In genomic region chr13:10332762-10333161, GRCm38 (mm10) we compare ENCODE assay signal across 33 mouse cellular contexts. TPM values are rescaled to one million over a fixed set of nuclear protein-coding genes. Genes with fewer than 3 reads are reported as not detected.
"Had no signal": no experiment of that assay in that cellular context is flagged by ENCODE, and none has a peak within 500 bp of the region (broad histone marks: within the 10 kb centered on the region; RNA-seq: fewer than 3 reads in every experiment).

No protein-coding gene starts in this region.

- ATAC-seq: liver, embryonic 12.5 days; liver, postnatal 0 days; lung, postnatal 0 days; midbrain, embryonic 13.5 days; midbrain, embryonic 15.5 days; midbrain, embryonic 16.5 days had no signal

- H3K4me3 ChIP-seq: left cerebral cortex, adult 2 months; limb, embryonic 10.5 days; limb, embryonic 12.5 days; limb, embryonic 13.5 days; limb, embryonic 15.5 days; liver, embryonic 12.5 days; liver, embryonic 13.5 days; liver, embryonic 15.5 days; lung, embryonic 15.5 days; megakaryocyte, embryonic 14.5 days; midbrain, embryonic 10.5 days; midbrain, embryonic 12.5 days; midbrain, embryonic 13.5 days; midbrain, embryonic 15.5 days; myocyte had no signal

- H3K4me2 ChIP-seq: limb, embryonic 12.5 days; limb, embryonic 13.5 days; limb, embryonic 15.5 days; liver, embryonic 11.5 days; liver, embryonic 12.5 days; liver, embryonic 13.5 days; liver, embryonic 15.5 days; lung, embryonic 14.5 days; lung, embryonic 15.5 days; midbrain, embryonic 11.5 days; midbrain, embryonic 12.5 days; midbrain, embryonic 13.5 days; midbrain, embryonic 15.5 days had no signal

- H3K27me3 ChIP-seq: limb, embryonic 12.5 days; limb, embryonic 13.5 days; limb, embryonic 15.5 days; liver, embryonic 12.5 days; liver, embryonic 13.5 days; liver, embryonic 15.5 days; lung, embryonic 15.5 days; megakaryocyte, embryonic 14.5 days; midbrain, embryonic 12.5 days; midbrain, embryonic 13.5 days; midbrain, embryonic 15.5 days had no signal

- H3K27ac ChIP-seq: left cerebral cortex, adult 2 months; limb, embryonic 10.5 days; limb, embryonic 12.5 days; limb, embryonic 13.5 days; limb, embryonic 15.5 days; liver, embryonic 12.5 days; liver, embryonic 13.5 days; liver, embryonic 14.5 days; liver, embryonic 15.5 days; lung, embryonic 15.5 days; macrophage; midbrain, embryonic 10.5 days; midbrain, embryonic 12.5 days; midbrain, embryonic 13.5 days; midbrain, embryonic 15.5 days had no signal

- H3K9ac ChIP-seq: limb, embryonic 12.5 days; limb, embryonic 13.5 days; limb, embryonic 15.5 days; liver, embryonic 12.5 days; liver, embryonic 13.5 days; liver, embryonic 14.5 days; liver, embryonic 15.5 days; liver, postnatal 0 days; lung, embryonic 14.5 days; lung, embryonic 15.5 days; midbrain, embryonic 12.5 days; midbrain, embryonic 13.5 days; midbrain, embryonic 15.5 days had no signal

- H3K36me3 ChIP-seq: limb, embryonic 10.5 days; limb, embryonic 12.5 days; limb, embryonic 13.5 days; limb, embryonic 15.5 days; liver, embryonic 12.5 days; liver, embryonic 13.5 days; liver, embryonic 15.5 days; lung, embryonic 15.5 days; midbrain, embryonic 10.5 days; midbrain, embryonic 12.5 days; midbrain, embryonic 13.5 days; midbrain, embryonic 15.5 days had no signal

- H3K4me1 ChIP-seq: limb, embryonic 10.5 days; limb, embryonic 12.5 days; limb, embryonic 13.5 days; limb, embryonic 15.5 days; liver, embryonic 12.5 days; liver, embryonic 13.5 days; liver, embryonic 15.5 days; lung, embryonic 15.5 days; megakaryocyte, embryonic 14.5 days; midbrain, embryonic 10.5 days; midbrain, embryonic 12.5 days; midbrain, embryonic 13.5 days; midbrain, embryonic 15.5 days had no signal

- H3K9me3 ChIP-seq: limb, embryonic 10.5 days; limb, embryonic 12.5 days; limb, embryonic 13.5 days; limb, embryonic 15.5 days; liver, embryonic 12.5 days; liver, embryonic 13.5 days; liver, embryonic 15.5 days; lung, embryonic 15.5 days; megakaryocyte, embryonic 14.5 days; midbrain, embryonic 10.5 days; midbrain, embryonic 12.5 days; midbrain, embryonic 13.5 days; midbrain, embryonic 15.5 days had no signal

- DNase-seq: left cerebral cortex, postnatal 4 days; liver; liver, embryonic 13.5 days; liver, postnatal 0 days; lung, adult 18-20 months; lung, adult 2 months; lung, embryonic 14.5 days; lung, postnatal 10 days; lung, postnatal 14 days; lung, postnatal 36 days; lung, postnatal 4 days; midbrain, embryonic 14.5 days had no signal

RNA-seq across cellular contexts. Expression of gene Chrm3, which starts 27.9 kb away (rescaled TPM):
- total RNA-seq: megakaryocyte-erythroid progenitor cell, adult 5-6 weeks had no signal
- polyA plus RNA-seq: limb, embryonic 10.5 days; liver, embryonic 15.5 days; liver, postnatal 0 days; macrophage; myocyte had no signal
